ENCODE assay signal across 27 mouse cellular contexts in genomic region chr11:26881635-26882034, GRCm38 (mm10).
DNase-seq lines count a peak whose midpoint lies in the region; ATAC-seq and TF ChIP-seq lines count a peak whose summit lies in the region.
"Had no signal": no experiment of that assay in that cellular context is flagged by ENCODE, and none has a peak within 500 bp of the region (broad histone marks: within the 10 kb centered on the region; RNA-seq: fewer than 3 reads in every experiment).

No protein-coding gene starts in this region.

- 27% methylated on average over 6 of the region's 6 CpGs for WGBS in forebrain, postnatal 0 days
- WGBS in forebrain, embryonic 11.5 days = 46% methylated on average over 6 of the region's 6 CpGs

- H3K4me1 ChIP-seq in forebrain, postnatal 0 days (ENCODE audit: insufficient read depth) = no peaks in the 10 kb centered on the region
- H3K4me1 ChIP-seq in forebrain, embryonic 11.5 days (replicated peaks; ENCODE audit: control insufficient read depth, insufficient read depth, low read length) = no peaks in the 10 kb centered on the region
- H3K4me1 ChIP-seq: forebrain, embryonic 12.5 days; heart, embryonic 10.5 days; heart, embryonic 13.5 days had no signal

- H3K4me3 ChIP-seq in forebrain, postnatal 0 days (ENCODE audit: low read depth, low read length) = no peak overlapping the region
- H3K4me3 ChIP-seq in forebrain, embryonic 11.5 days (ENCODE audit: low read depth, low read length) = no peak overlapping the region
- H3K4me3 ChIP-seq: forebrain, embryonic 12.5 days; heart, adult 2 months; heart, embryonic 10.5 days; heart, embryonic 13.5 days had no signal

- no peaks in the 10 kb centered on the region for H3K27me3 ChIP-seq in forebrain, postnatal 0 days (ENCODE audit: insufficient read depth, low read length)
- H3K27me3 ChIP-seq in forebrain, embryonic 11.5 days (ENCODE audit: control insufficient read depth, insufficient read depth, low read length) = no peaks in the 10 kb centered on the region
- H3K27me3 ChIP-seq: forebrain, embryonic 12.5 days; heart, embryonic 13.5 days had no signal

- TF ChIP-seq POLR2A in brain, embryonic 14.5 days (IDR thresholded peaks at IDR 0.05; ENCODE audit: borderline replicate concordance, extremely low read depth, insufficient read depth, insufficient read length, poor library complexity, severe bottlenecking) = no peak

- H3K9me3 ChIP-seq in forebrain, postnatal 0 days (ENCODE audit: low read length) = no peaks in the 10 kb centered on the region
- H3K9me3 ChIP-seq in forebrain, embryonic 11.5 days (ENCODE audit: control insufficient read depth, low read length) = no peaks in the 10 kb centered on the region
- H3K9me3 ChIP-seq: forebrain, embryonic 12.5 days; heart, embryonic 10.5 days; heart, embryonic 13.5 days had no signal

- TF ChIP-seq CTCF in forebrain, postnatal 0 days (IDR thresholded peaks at IDR 0.05; ENCODE audit: low read depth) = no peak
- TF ChIP-seq CTCF in brain, embryonic 14.5 days (IDR thresholded peaks at IDR 0.05; ENCODE audit: borderline replicate concordance, extremely low read depth, insufficient read depth, insufficient read length) = no peak

- no peak overlapping the region for H3K9ac ChIP-seq in forebrain, postnatal 0 days
- no peak overlapping the region for H3K9ac ChIP-seq in forebrain, embryonic 11.5 days (ENCODE audit: low read length)
- H3K9ac ChIP-seq: forebrain, embryonic 12.5 days; heart, embryonic 13.5 days; hindbrain, embryonic 14.5 days had no signal

- ATAC-seq in forebrain, postnatal 0 days = peak; percentile 85
- no peak for ATAC-seq in forebrain, embryonic 11.5 days (replicated peaks; ENCODE audit: low FRiP score)
- ATAC-seq: activated CD4-positive, CD25-positive, alpha-beta regulatory T cell, adult 4 months; CD4-positive, CD25-positive, alpha-beta regulatory T cell, adult 4 months; hindbrain, postnatal 0 days; inflammation-experienced regulatory T-cells, adult 6 months; intestine, embryonic 16.5 days had no signal

- H3K4me2 ChIP-seq in forebrain, postnatal 0 days (ENCODE audit: low read depth) = no peak overlapping the region
- H3K4me2 ChIP-seq in forebrain, embryonic 11.5 days (ENCODE audit: low read depth, low read length, severe bottlenecking) = no peak overlapping the region
- H3K4me2 ChIP-seq: forebrain, embryonic 12.5 days; heart, embryonic 13.5 days; hindbrain, embryonic 14.5 days had no signal

- H3K27ac ChIP-seq in forebrain, postnatal 0 days (ENCODE audit: low read depth, low read length) = 0 out of 2 replicates have a peak overlapping the region, but pooled peaks have one; percentile 29
- no peak overlapping the region for H3K27ac ChIP-seq in forebrain, embryonic 11.5 days (ENCODE audit: low read depth, low read length)
- H3K27ac ChIP-seq: forebrain, embryonic 12.5 days; heart, adult 2 months; heart, embryonic 10.5 days; heart, embryonic 13.5 days; hindbrain, embryonic 14.5 days; hindbrain, postnatal 0 days had no signal

- DNase-seq in forebrain, postnatal 0 days = peak; percentile 63
- no peak for DNase-seq in forebrain, embryonic 11.5 days (ENCODE audit: low spot score)
- peak; percentile 4 to 5 for DNase-seq in layer of hippocampus, postnatal 36 days
- no peak for DNase-seq in layer of hippocampus, adult 11-12 months (ENCODE audit: low spot score)
- peak; percentile 1 for DNase-seq in brain, adult 2 months (ENCODE audit: low read depth, low spot score)
- peak; percentile 13 for DNase-seq in brain, embryonic 14.5 days (ENCODE audit: low read depth)
- DNase-seq in embryo, embryonic 10 days (ENCODE audit: low spot score) = no peak
- DNase-seq: adrenal gland, adult 8-10 months; adrenal gland, postnatal 25 days; cerebellum, adult 11-12 months; cerebellum, adult 8-10 months; cerebellum, postnatal 10 days; cerebellum, postnatal 36 days; gastrocnemius, postnatal 10 days; gastrocnemius, postnatal 36 days; heart, adult 2 months; heart, postnatal 14 days; heart, postnatal 4 days had no signal

- no peaks in the 10 kb centered on the region for H3K36me3 ChIP-seq in forebrain, postnatal 0 days (ENCODE audit: insufficient read depth)
- H3K36me3 ChIP-seq in forebrain, embryonic 11.5 days (ENCODE audit: control insufficient read depth, insufficient read depth, low read length) = no peaks in the 10 kb centered on the region
- H3K36me3 ChIP-seq: forebrain, embryonic 12.5 days; heart, embryonic 10.5 days; heart, embryonic 13.5 days had no signal

Comparison
In these comparisons a context has a peak if more than half of its experiments do, and no peak if none do; other contexts are left out.
1. DNase-seq: peak in forebrain, postnatal 0 days (single experiment), layer of hippocampus, postnatal 36 days (2 of 2), brain, adult 2 months (single experiment) and brain, embryonic 14.5 days (single experiment); none in forebrain, embryonic 11.5 days (single experiment), layer of hippocampus, adult 11-12 months (single experiment) and embryo, embryonic 10 days (single experiment).